Comparison of ENCODE assay signal across 8 mouse cellular contexts in the genomic region with DNA sequence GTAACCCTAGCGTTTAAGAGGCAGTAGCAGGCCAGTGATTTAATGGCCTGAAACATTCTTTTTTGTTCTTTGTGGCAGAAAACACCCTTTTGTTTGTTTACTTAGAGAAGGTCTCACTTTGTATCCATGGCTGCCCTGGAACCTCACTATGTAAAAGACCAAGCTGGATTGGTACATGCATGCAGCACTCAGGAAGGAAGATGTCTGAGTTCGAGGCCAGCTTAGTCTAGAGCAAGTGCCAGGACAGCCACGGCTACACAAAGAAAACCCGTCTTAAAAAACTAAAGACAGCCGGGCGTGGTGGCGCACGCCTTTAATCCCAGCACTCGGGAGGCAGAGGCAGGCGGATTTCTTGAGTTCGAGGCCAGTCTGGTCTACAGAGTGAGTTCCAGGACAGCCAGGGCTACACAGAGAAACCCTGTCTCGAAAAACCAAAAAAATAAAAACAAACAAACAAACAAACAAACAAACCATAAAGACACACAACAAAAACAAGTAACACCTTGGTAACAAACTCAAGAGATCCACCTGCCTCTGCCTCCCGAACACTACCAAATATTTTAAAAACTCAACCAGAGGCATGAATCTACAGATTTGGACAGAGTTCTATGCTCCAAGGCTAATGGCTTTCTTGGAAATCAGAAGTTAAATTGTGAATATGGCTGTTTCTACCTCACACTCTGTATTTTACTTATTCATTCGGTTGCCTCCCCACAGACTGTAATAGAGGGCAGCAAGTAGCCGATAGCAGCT. TPM values are rescaled to one million over a fixed set of nuclear protein-coding genes. Genes with fewer than 3 reads are reported as not detected.
A peak's percentile ranks its signal among the peaks of the same experiment; 100 is the strongest.
DNase-seq lines count a peak whose midpoint lies in the region; ATAC-seq and TF ChIP-seq lines count a peak whose summit lies in the region.

No protein-coding gene starts in this region.

- H3K36me3 ChIP-seq in heart, embryonic 12.5 days, result peaks cover 10% of the 10 kb centered on the region; the same call in 1 of the 2 replicates
- peaks cover 16% of the 10 kb centered on the region for H3K36me3 ChIP-seq in E14TG2a.4 (ENCODE audit: insufficient read depth, low read length)
- H3K36me3 ChIP-seq in forebrain, embryonic 13.5 days (ENCODE audit: poor library complexity, severe bottlenecking), result no peaks in the 10 kb centered on the region
- peaks cover 8% of the 10 kb centered on the region; the same call in 1 of the 2 replicates for H3K36me3 ChIP-seq in liver, embryonic 15.5 days (replicated peaks)

- DNase-seq in heart, postnatal 4 days, result no peak
- no peak for DNase-seq in right cerebral cortex, postnatal 10 days (ENCODE audit: low spot score in 2 of 2)
- DNase-seq in layer of hippocampus, adult 9-11 months, result no peak
- DNase-seq in cerebellum, adult 11 months, result no peak

- peaks cover 26% of the 10 kb centered on the region for H3K4me1 ChIP-seq in heart, embryonic 12.5 days (replicated peaks)
- H3K4me1 ChIP-seq in E14TG2a.4 (replicated peaks; ENCODE audit: low read depth, low read length), result peaks cover 51% of the 10 kb centered on the region
- peaks cover 30% of the 10 kb centered on the region for H3K4me1 ChIP-seq in forebrain, embryonic 13.5 days
- H3K4me1 ChIP-seq in liver, embryonic 15.5 days (replicated peaks), result peaks cover 41% of the 10 kb centered on the region

- peak overlapping the region; percentile 91 for H3K9ac ChIP-seq in heart, embryonic 12.5 days
- peak overlapping the region; percentile 80 for H3K9ac ChIP-seq in forebrain, embryonic 13.5 days
- H3K9ac ChIP-seq in liver, embryonic 15.5 days, result peak overlapping the region; percentile 79

- no peak for TF ChIP-seq CTCF in E14TG2a.4 (conservative IDR thresholded peaks at IDR 0.05; ENCODE audit: low read length)

- no peaks in the 10 kb centered on the region for H3K9me3 ChIP-seq in heart, embryonic 12.5 days (replicated peaks)
- no peaks in the 10 kb centered on the region for H3K9me3 ChIP-seq in E14TG2a.4 (ENCODE audit: low read length)
- H3K9me3 ChIP-seq in forebrain, embryonic 13.5 days (replicated peaks), result no peaks in the 10 kb centered on the region
- no peaks in the 10 kb centered on the region for H3K9me3 ChIP-seq in liver, embryonic 15.5 days (replicated peaks)

- 73% methylated on average over 15 of the region's 15 CpGs for WGBS in heart, embryonic 12.5 days
- 82% methylated on average over 15 of the region's 15 CpGs for WGBS in forebrain, embryonic 13.5 days
- WGBS in liver, embryonic 15.5 days (ENCODE audit: insufficient replicate concordance), result 56% methylated on average over 15 of the region's 15 CpGs

- H3K4me2 ChIP-seq in heart, embryonic 12.5 days, result peak overlapping the region; percentile 77
- peak overlapping the region; percentile 80 for H3K4me2 ChIP-seq in forebrain, embryonic 13.5 days
- peak overlapping the region; percentile 90 for H3K4me2 ChIP-seq in liver, embryonic 15.5 days

- no peak for ATAC-seq in heart, embryonic 12.5 days (ENCODE audit: insufficient number of reproducible peaks, low FRiP score)
- ATAC-seq in forebrain, embryonic 13.5 days, result no peak
- no peak for ATAC-seq in liver, embryonic 15.5 days (ENCODE audit: insufficient read depth)

- peak overlapping the region; percentile 73 for H3K4me3 ChIP-seq in heart, embryonic 12.5 days
- peak overlapping the region; percentile 87 for H3K4me3 ChIP-seq in E14TG2a.4 (replicated peaks; ENCODE audit: low read length)
- peak overlapping the region; percentile 81 for H3K4me3 ChIP-seq in forebrain, embryonic 13.5 days
- peak overlapping the region; percentile 71 for H3K4me3 ChIP-seq in liver, embryonic 15.5 days (replicated peaks)

- peak overlapping the region; percentile 96 for H3K27ac ChIP-seq in heart, embryonic 12.5 days (ENCODE audit: poor library complexity, severe bottlenecking)
- peak overlapping the region; percentile 96 for H3K27ac ChIP-seq in forebrain, embryonic 13.5 days
- peak overlapping the region; percentile 81 for H3K27ac ChIP-seq in liver, embryonic 15.5 days (replicated peaks)

- no peaks in the 10 kb centered on the region for H3K27me3 ChIP-seq in heart, embryonic 12.5 days (replicated peaks)
- no peaks in the 10 kb centered on the region for H3K27me3 ChIP-seq in E14TG2a.4 (ENCODE audit: insufficient read depth, low read length)
- H3K27me3 ChIP-seq in forebrain, embryonic 13.5 days, result no peaks in the 10 kb centered on the region
- no peaks in the 10 kb centered on the region for H3K27me3 ChIP-seq in liver, embryonic 15.5 days

RNA-seq across cellular contexts. Expression of a gene that starts 0.9 kb away (rescaled TPM):
- polyA plus RNA-seq in heart, embryonic 12.5 days (2016; fragmentation: Nextera tagmentation; extraction: Ambion mirVana), result 76.0 and 78.5 TPM in 2 replicates
- total RNA-seq in heart, postnatal 4 days (2021), result 10 to 100 TPM; 74.5 to 80.1 TPM
- polyA plus RNA-seq in forebrain, embryonic 13.5 days (2015; fragmentation: Nextera tagmentation; extraction: Ambion mirVana), result 159 and 174 TPM in 2 replicates
- polyA plus RNA-seq in liver, embryonic 15.5 days (2015; fragmentation: Nextera tagmentation; extraction: Ambion mirVana), result 22.5 and 24.5 TPM in 2 replicates

RNA-seq across cellular contexts. Expression of a gene that starts 22.4 kb away (rescaled TPM):
- polyA plus RNA-seq in heart, embryonic 12.5 days (2016; fragmentation: Nextera tagmentation; extraction: Ambion mirVana), result 12.9 and 14.8 TPM in 2 replicates
- total RNA-seq in heart, postnatal 4 days (2021), result 1 to 10 TPM; 6.6 to 7.7 TPM
- polyA plus RNA-seq in forebrain, embryonic 13.5 days (2015; fragmentation: Nextera tagmentation; extraction: Ambion mirVana), result 20.6 and 23.0 TPM in 2 replicates
- polyA plus RNA-seq in liver, embryonic 15.5 days (2015; fragmentation: Nextera tagmentation; extraction: Ambion mirVana), result 10.9 and 12.7 TPM in 2 replicates

RNA-seq across cellular contexts. Expression of a gene that starts 22.5 kb away (rescaled TPM):
- 33.6 and 34.5 TPM in 2 replicates for polyA plus RNA-seq in heart, embryonic 12.5 days (2016; fragmentation: Nextera tagmentation; extraction: Ambion mirVana)
- total RNA-seq in heart, postnatal 4 days (2021), result 10 to 100 TPM; 32.3 to 36.4 TPM
- 44.3 and 46.7 TPM in 2 replicates for polyA plus RNA-seq in forebrain, embryonic 13.5 days (2015; fragmentation: Nextera tagmentation; extraction: Ambion mirVana)
- 18.4 and 18.9 TPM in 2 replicates for polyA plus RNA-seq in liver, embryonic 15.5 days (2015; fragmentation: Nextera tagmentation; extraction: Ambion mirVana)
